35 mouse cellular contexts compared by ENCODE assay signal in the genomic region with DNA sequence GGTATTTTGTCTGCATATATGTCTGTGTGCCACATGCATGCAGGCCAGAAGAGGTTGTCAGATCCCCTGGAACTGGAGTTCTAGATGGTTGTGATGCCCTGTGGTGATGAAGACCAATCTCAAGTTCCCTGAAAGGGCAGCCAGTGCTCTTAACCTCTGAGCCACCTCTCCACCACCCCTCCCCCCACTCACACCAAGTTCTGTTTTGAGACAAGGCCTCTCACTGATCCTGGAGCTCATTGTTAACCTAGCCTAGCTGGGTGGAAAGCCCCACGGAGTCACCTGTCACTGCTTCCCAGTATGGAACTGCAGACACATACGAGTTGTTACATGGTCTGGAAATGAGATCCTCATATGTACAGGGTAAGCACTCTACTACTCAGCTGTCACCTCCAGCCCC. TPM values are rescaled to one million over a fixed set of nuclear protein-coding genes. Genes with fewer than 3 reads are reported as not detected.
"Had no signal": no experiment of that assay in that cellular context is flagged by ENCODE, and none has a peak within 500 bp of the region (broad histone marks: within the 10 kb centered on the region; RNA-seq: fewer than 3 reads in every experiment).

No protein-coding gene starts in this region.

- DNase-seq: heart, postnatal 10 days; heart, postnatal 14 days; heart, postnatal 36 days; heart, postnatal 4 days; kidney, adult 11 months; kidney, adult 18-20 months; kidney, adult 2 months; kidney, adult 8-10 months; kidney, adult 9 months; kidney, postnatal 10 days; kidney, postnatal 14 days; kidney, postnatal 25 days; kidney, postnatal 36 days; kidney, postnatal 4 days; layer of hippocampus, adult 9-11 months; layer of hippocampus, postnatal 36 days had no signal

- H3K4me3 ChIP-seq: heart, embryonic 10.5 days; heart, embryonic 12.5 days; heart, embryonic 13.5 days; heart, embryonic 15.5 days; hindbrain, embryonic 10.5 days; hindbrain, embryonic 12.5 days; hindbrain, embryonic 13.5 days; hindbrain, embryonic 15.5 days; intestine, embryonic 15.5 days; kidney, embryonic 15.5 days; layer of hippocampus, adult 2 months had no signal

- H3K36me3 ChIP-seq: heart, embryonic 10.5 days; heart, embryonic 12.5 days; heart, embryonic 13.5 days; heart, embryonic 15.5 days; hindbrain, embryonic 10.5 days; hindbrain, embryonic 12.5 days; hindbrain, embryonic 13.5 days; hindbrain, embryonic 15.5 days; intestine, embryonic 15.5 days; kidney, embryonic 15.5 days had no signal

- H3K27me3 ChIP-seq: heart, embryonic 12.5 days; heart, embryonic 13.5 days; heart, embryonic 15.5 days; hindbrain, embryonic 12.5 days; hindbrain, embryonic 13.5 days; hindbrain, embryonic 15.5 days; intestine, embryonic 15.5 days; kidney, embryonic 15.5 days had no signal

- H3K9me3 ChIP-seq: heart, embryonic 10.5 days; heart, embryonic 12.5 days; heart, embryonic 13.5 days; heart, embryonic 15.5 days; hindbrain, embryonic 10.5 days; hindbrain, embryonic 12.5 days; hindbrain, embryonic 13.5 days; hindbrain, embryonic 15.5 days; intestine, embryonic 15.5 days; kidney, embryonic 15.5 days had no signal

- ATAC-seq: hindbrain, embryonic 16.5 days; hindbrain, postnatal 0 days; inflammation-experienced regulatory T-cells, adult 6 months; intestine, embryonic 15.5 days; intestine, embryonic 16.5 days; intestine, postnatal 0 days had no signal

- H3K27ac ChIP-seq: heart, embryonic 10.5 days; heart, embryonic 13.5 days; heart, embryonic 15.5 days; hindbrain, embryonic 10.5 days; hindbrain, embryonic 12.5 days; hindbrain, embryonic 13.5 days; hindbrain, embryonic 14.5 days; hindbrain, embryonic 15.5 days; hindbrain, postnatal 0 days; intestine, embryonic 15.5 days; kidney, embryonic 15.5 days; kidney, postnatal 0 days; layer of hippocampus, adult 2 months had no signal

- H3K4me1 ChIP-seq: heart, embryonic 15.5 days; hindbrain, embryonic 10.5 days; hindbrain, embryonic 12.5 days; hindbrain, embryonic 15.5 days; intestine, embryonic 15.5 days had no signal

- H3K9ac ChIP-seq: heart, embryonic 12.5 days; heart, embryonic 13.5 days; heart, embryonic 15.5 days; hindbrain, embryonic 12.5 days; hindbrain, embryonic 13.5 days; hindbrain, embryonic 14.5 days; hindbrain, embryonic 15.5 days; intestine, embryonic 15.5 days; kidney, embryonic 15.5 days had no signal

- H3K4me2 ChIP-seq: heart, embryonic 11.5 days; heart, embryonic 12.5 days; heart, embryonic 13.5 days; heart, embryonic 15.5 days; hindbrain, embryonic 12.5 days; hindbrain, embryonic 13.5 days; hindbrain, embryonic 14.5 days; hindbrain, embryonic 15.5 days; intestine, embryonic 15.5 days; kidney, embryonic 15.5 days had no signal

RNA-seq across cellular contexts. Expression of a gene that starts 9.9 kb away (rescaled TPM):
- total RNA-seq: heart, postnatal 36 days had no signal
- polyA plus RNA-seq: inflammation-experienced regulatory T-cells, adult 6 months had no signal
